Mouse (Mus musculus) lung, postnatal 0 days (tissue): ENCODE results near the gene Gars.

ENCODE experiments used
- CTCF ChIP-seq: IDR thresholded peaks from 2 replicates; pipeline ENCODE4 v1.5.1; 2016; ENCODE audit warnings: antibody characterized with exemption, mild to moderate bottlenecking
- EP300 ChIP-seq: IDR thresholded peaks from 2 replicates; pipeline ENCODE4 v1.6.1; 2016; ENCODE audit warnings: antibody characterized with exemption, mild to moderate bottlenecking, control low read depth

GRCm38 (mm10) chr6:55062200-55062599 lies 24.4 kb downstream of the Gars start:
- TF ChIP-seq CTCF (no peak), EP300 (no peak)
